Mouse (Mus musculus): ENCODE results near the gene Pde7b.

The Pde7b gene

GRCm38 (mm10) chr10:20722651-20723520 is 2.0 kb downstream of the Pde7b start:
- DNase-seq, result no peak

DNA sequence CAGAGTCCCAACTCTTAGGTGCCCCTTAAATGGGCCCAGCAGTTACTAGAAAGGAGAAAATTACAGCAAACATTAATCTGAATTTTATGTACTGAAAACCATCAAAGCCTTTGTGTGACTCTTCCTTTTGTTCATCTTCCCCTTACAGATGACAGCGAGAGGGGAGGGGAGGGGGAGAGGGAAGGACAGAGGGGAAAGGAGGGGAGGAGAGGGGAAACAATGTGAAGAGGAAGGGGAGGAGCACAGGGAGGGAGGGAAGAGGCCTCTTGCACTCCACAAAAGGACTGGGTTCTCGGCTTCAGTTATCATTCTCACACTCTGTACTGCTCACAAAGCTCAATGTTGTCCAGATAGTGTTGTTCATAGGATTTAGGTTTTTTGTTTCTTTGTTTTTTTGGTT is 5.7 kb downstream of the Pde7b start:
- no peak for DNase-seq

DNA sequence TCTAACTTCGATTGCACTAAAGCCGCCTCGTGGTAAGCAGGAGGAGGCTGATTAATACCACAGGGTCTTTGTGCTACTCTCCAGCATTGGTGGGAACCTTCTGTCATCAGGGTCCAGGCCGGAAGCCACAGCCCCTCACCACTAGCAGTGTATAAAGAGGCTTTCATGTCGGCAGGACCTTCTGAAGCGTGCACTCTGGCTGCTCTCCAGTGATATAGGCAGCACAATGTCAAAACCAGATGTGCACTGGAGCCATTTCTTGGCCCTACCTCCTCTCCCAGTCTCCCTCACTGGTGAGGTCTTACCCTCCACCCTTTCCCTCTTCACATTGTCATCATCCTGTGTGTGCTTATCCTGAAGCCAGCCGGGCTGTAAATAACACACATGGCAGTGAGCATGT is 24.2 kb downstream of the Pde7b start:
- DNase-seq, result no peak

- no peak for DNase-seq
Observed at GRCm38 (mm10) chr10:20699874-20700273, 25.0 kb downstream of the Pde7b start.

- peak; percentile 68 to 69 for DNase-seq
Observed at GRCm38 (mm10) chr10:20695637-20696036, 29.2 kb downstream of the Pde7b start.

DNA sequence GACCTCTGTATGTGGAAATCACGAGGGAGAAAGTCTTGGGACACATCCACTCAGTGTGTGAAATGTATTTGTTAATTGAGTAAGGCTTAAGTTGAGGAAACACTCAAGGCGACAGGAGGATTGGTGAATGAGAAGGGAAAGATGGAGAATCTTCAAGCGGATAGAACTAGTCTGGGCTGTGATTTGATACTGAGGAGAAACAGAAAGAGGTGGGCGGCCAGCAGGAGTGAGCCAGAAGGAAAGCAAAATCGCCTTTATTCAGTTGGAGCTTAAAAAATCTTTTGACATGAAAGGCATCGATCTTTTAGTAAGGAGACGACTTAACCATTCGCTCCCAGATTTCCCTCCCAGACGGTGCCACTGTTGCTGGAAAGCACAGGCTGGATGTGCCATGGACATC is 34.9 kb downstream of the Pde7b start:
- no peak for DNase-seq

GRCm38 (mm10) chr10:20684151-20684550 is 40.7 kb downstream of the Pde7b start:
- DNase-seq, result no peak

DNA sequence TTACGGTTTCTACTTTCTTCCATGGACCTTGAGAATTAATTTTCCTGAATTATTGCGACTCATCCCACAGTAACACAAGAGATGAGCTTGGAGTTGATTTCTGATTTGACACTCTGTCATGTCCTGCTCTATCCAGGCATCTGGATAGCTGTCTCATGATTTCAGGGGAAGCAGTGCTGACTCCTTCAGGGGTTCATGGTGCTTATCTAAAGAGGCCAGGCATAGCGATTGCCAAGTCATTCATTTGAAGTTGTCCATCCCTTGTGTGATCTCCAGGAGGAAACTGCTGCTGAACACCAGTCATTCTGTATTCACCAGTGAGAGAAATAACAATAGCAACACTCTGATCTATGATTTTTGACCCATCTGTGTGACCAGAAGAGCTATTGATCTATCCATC is 43.9 kb downstream of the Pde7b start:
- DNase-seq, result no peak

DNA sequence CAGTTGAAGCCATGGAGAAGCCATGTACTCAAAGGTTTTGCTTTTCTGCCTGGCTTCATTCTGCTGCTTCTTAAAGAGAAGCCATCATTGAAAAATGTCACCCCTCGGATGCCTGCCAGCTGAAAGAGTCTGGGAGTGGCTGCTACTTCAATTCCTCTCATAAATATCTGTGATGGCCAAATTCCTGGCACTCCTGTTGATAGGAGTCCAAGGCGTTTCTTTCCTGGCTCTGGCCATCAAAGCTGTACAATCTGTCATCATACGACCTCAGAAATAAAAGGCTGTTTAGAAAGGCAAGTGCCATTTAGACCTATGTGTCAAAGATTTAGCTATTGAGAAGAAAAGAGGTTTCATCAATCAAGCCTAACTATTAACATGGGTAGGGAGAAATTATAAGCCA is 49.6 kb downstream of the Pde7b start:
- DNase-seq, result peak; percentile 60 to 71

GRCm38 (mm10) chr10:20673798-20674197 is 51.1 kb downstream of the Pde7b start:
- DNase-seq, result peak; percentile 37 to 49

DNA sequence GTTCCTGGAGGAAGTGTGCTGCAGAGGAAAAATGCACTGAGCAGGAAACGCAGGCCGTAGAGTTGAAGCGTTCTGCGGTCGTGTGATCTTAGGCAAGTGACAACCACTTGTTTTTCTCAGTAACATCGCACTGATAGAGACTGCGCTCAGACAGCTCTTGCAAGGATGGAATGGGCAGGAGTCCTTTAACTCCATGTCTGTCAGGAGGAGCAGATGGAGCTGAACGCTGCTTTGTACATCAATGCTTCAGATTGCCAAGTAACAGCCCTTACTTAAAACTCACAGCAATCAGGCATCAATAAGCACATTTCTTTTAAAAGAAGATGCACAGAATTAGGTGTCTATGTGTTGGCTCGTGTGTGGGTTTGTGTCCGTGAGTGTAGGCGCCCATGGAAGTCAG is 52.3 kb downstream of the Pde7b start:
- no peak for DNase-seq

DNA sequence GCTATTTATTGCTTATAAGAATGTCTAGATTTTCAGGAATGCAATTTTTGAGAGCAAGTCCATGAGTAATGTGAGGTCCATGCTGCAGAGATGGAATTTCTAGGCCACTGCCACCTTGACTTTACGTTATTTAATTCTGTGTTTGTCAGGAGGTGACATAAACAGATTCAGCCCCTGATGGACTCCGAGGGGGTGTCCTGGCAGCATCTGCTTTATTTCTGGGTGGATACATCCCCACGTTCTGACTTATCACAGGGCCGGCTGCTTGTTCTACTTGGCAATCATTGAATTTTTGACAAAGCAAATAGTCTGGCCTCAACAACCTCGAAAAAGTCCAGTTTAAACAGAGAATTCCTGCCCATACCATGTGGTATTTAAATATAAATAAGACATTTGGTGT is 53.3 kb downstream of the Pde7b start:
- DNase-seq, result no peak

DNA sequence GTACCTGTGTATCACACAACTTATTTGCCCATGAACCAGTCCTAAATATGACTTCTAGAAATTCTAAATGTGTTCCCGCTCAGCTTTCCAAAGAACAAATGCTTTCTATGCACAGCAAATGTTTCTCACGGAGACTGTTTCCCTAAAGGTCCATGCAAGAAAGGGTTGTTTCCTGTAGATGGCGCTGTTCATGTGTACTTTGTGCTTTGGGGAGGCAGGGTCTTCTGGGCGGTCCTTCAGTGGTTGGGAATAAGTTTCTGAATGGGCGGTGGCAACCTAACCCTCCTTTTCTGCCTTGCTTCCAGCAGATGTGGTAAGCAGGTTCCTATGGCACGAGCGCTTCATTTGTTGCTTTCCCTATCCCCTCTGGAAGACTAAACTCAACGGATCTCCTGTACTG is 54.3 kb downstream of the Pde7b start:
- DNase-seq, result no peak

GRCm38 (mm10) chr10:20669467-20669866 is 55.4 kb downstream of the Pde7b start:
- no peak for DNase-seq

- no peak for DNase-seq
Observed at GRCm38 (mm10) chr10:20668577-20668976, 56.3 kb downstream of the Pde7b start.

DNA sequence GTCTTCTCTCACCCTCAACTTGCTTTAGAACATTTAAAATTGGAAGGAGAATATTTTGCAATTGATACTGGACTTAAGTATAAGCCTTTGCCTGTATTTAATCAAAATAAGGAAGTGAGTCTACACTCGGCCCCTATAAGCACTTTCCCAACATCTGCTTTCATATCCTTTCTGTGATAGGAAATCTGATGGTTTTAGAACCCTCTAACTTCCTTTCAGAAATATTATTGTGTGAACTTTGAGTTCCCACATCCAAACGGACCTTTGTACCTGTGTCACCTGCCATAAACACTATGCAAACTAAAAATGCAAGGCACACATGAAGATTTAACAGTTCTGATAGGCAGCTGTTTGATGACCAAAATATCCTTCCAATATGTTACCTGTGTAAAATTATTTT is 58.2 kb downstream of the Pde7b start:
- DNase-seq, result no peak

DNA sequence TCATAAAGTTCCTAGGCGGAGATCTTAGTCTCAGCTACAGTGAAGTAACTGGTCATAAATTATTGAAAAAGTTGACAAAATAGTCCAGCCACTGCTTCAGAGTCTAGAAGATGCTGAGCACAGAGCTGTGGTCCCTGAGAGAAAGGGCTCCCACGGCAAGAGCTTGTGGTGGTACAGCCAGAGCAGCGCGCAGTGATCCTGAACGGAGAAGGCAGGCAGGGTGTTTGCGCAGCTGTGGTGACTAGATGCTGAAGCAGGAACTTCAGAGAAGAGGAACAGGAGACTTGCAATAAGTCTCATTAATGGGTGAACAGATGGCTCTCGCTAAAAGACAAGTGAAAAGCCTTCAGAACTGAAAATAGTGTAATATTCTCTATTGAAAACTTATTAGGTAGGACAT is 61.9 kb downstream of the Pde7b start:
- no peak for DNase-seq

DNA sequence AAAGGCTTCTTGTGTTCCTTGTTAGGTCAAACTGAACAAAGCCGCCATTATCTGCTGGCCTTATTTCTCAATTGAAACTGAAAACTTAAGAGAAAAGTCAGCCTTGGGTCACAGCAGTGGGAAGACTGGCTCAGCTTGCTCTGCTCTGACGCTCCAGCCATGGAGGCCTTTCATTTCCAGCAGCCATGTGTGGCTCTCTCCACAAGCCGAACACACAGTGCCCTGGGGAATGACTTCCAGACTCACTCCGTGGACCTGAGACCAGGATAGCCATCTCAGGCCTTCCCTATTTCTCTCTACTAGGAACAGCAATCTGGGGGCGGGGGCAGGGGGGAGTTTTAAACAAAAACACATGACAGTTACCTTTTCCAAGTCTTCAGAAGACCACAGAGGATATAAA is 63.2 kb downstream of the Pde7b start:
- DNase-seq, result no peak

DNA sequence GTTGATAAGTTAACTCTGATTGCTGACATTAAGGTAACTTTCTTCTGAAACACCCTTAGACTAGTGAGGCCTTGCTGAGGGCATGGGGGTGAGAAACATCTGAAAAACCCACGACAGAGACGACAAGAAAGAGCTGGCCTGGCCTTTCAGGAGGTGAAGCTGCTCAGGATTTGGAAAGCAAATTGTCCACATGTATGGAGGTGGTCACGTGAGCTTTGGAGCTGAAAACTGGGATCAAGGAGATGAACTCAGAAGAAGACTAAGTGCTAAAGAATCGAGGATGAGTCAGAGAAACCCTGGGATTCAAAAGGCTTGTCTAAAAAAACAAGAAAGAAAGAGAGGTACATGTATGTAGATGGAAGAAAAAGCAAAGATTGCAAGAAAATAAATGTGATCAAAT is 65.2 kb downstream of the Pde7b start:
- no peak for DNase-seq

GRCm38 (mm10) chr10:20659268-20659667 is 65.6 kb downstream of the Pde7b start:
- no peak for DNase-seq

DNA sequence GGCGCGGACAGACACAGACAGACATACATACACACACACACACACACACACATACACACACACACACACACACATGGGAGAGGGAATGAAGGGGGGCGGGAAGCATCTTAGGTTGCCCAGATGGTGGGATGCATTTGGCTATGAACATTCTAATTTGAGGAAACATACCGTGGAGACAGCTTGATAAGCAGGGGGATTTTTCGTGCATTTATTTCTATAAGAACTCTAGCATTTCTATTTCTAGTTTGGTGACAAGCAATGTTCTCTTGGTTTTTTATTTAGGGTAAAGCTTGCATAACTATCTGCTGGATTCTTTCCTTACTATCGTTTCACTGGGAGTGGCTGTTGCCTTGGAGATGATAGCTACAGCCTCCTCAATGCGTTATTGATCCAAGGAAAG is 66.2 kb downstream of the Pde7b start:
- no peak for DNase-seq

DNA sequence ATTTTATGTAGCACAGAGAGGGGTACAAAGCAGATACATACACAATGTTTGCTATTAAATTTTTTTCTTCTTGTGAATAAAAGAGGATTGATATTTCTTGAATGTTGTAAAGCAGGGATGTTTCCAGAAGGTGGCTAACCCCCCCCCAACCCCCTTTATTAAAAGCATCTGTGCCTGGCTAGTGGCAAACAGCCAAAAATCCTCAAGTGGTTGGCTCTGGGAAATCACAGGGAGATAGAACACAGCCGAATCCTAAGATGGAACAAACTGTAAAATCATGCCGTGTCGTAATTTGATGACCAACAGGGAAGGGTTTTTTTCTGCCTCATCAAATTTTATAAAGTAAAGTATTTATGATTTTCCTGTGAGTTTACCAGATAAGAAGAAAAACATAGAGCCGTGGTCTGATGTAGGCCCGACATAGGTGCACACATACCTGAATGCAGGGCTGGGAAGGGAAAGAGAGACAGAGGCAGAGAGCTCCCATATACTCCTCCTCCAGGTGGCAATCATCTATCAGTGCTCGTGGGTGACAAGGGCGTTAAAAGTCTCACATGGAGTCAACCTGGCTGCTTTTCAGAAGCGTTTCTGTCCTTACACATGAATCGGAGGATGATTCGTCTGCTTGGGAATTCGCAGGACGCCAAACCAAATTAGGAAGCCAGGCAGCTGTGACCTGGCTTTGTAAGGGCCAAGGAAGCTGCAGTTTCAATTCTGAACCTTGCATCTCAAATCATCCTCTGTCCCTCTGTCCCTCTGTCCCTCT is 67.4 kb downstream of the Pde7b start:
- DNase-seq, result no peak

GRCm38 (mm10) chr10:20654590-20654989 is 70.3 kb downstream of the Pde7b start:
- no peak for DNase-seq

DNA sequence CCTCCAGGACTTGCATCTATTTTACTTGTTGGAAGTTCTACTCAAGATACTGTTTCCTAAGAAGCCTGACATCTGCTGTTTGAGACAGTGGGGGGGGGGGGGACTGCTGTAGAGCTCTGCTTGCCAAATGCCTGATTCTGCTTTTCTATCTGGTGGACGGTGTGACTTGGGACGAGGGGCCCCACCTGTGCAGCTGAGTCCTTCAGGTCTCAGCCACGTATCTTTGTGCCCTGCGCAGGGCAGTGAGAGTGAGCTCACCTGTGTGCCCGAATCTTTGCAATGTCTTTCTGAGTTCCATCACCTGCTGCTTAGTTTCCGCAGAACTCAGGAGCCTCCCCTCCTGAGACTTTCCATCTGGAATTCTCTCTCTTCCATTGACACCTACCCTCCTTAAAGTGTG is 70.7 kb downstream of the Pde7b start:
- no peak for DNase-seq

Data from lung, adult 18-20 months (tissue).